Mouse (Mus musculus) brain, adult 2 months (tissue): ENCODE measurements around the gene Armh3.

Experiments
- DNase-seq: peaks from one replicate; pipeline ENCODE4 v3.0.0; 2011; ENCODE audit warnings: low read depth, low spot score

Gene Armh3

DNA sequence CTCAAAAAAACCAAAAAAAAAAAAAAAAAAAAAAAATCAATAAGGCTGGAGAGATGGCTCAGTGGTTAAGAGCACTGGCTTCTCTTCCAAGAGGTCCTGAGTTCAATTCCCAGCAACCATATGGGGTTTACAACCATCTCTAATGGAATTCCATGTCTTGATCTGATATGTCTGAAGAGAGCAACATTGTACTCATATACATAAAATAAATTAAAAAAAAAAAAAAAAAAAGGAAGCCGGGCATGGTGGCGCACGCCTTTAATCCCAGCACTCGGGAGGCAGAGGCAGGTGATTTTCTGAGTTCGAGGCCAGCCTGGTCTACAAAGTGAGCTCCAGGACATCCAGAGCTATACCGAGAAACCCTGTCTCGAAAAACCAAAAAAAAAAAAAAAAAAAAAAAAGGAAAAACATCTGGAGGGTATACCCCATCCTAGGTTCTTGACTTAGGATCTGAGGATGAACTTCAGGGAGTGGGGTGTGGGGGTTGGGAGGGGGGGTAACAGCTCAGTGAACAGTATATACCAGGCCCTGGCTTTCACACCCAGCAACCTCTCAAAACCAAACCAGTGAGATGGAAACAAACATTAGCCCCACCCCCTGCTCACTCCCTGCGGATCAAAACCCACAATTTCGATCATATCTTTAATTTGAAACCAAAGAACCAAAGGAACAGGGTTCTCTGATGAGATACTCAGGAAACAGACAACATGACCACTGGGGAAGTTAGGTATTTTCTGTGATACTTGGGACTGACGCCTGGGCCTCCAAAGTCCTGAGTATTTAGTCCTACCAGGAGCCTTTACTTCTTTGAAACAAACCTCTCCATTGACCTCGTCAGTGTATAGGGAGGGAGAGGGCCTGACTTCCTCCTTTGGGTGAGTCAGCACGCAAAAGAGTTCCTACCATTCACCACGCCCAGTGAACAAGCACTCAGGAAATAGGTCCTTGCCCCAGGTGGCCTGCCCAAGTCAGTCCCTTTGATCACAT lies 208.1 kb downstream of the Armh3 start:
- DNase-seq = no peak

GRCm38 (mm10) chr19:45789365-45789764 lies 208.9 kb downstream of the Armh3 start:
- no peak for DNase-seq

DNA sequence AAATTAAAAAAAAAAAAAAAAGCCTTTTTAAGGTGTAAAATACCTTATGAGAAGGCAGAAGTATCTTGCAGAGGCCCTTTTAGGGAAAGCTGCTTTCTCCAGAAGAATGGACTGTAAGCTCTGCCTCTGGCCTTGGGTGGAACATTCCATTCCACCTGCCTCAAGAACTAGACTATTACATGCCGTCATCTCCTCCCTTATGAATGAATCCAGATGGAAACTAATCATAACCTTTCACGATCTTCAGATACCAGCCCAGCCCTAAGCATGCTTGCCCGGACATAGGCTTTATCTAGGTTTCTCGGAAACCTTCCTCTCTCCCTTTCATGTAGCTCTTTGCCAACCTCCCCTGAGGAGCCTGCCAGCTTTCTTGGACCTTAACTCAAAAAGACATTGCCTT lies 210.0 kb downstream of the Armh3 start:
- DNase-seq = no peak

DNA sequence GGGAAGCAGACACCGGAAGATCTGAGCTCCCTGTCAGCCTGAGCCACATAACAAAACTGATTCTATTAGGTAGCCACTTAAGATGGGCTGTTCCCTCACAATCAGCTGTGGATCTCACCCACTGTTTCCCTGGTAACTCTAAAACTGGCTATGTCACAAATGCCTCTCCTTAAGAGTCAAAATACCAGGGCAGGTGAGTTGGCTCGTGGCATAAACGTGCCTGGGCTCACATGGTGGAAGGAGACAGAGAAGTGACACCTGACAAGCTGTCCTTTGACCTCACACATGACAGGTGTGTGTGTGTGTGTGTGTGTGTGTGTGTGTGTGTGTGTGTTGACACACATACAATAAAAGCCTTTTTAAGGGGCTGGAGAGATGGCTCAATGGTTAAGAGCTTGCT lies 210.8 kb downstream of the Armh3 start:
- DNase-seq = no peak

GRCm38 (mm10) chr19:45785470-45785869 lies 212.8 kb downstream of the Armh3 start:
- DNase-seq = no peak

DNA sequence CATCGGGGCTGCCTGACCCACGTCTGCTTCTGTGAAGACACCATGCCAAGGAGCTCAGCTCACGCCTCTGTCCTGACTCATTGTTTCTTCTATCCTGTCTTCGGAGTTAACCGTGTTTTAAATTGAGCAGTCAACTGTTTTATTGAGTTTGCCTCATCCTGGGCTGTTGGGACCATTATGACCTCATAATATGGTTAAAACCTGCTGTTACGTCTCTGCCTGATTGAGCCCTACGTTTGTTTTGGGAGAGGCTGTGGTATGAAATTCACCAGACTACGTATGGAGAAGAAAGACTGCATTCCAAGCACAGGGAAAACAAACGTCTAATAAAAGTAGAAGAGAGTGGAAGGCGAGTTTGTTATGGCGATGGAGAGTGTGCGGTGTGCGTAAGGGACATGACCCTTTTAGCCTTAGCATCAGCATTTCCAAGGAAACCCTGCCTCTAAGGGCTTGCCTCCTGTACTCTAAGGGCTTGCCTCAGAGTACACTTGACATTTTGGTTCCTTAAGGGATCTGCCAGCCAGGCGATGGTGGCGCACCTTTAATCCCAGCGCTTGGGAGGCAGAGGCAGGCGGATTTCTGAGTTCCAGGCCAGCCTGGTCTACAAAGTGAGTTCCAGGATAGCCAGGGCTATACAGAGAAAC lies 214.2 kb downstream of the Armh3 start:
- DNase-seq = no peak

DNA sequence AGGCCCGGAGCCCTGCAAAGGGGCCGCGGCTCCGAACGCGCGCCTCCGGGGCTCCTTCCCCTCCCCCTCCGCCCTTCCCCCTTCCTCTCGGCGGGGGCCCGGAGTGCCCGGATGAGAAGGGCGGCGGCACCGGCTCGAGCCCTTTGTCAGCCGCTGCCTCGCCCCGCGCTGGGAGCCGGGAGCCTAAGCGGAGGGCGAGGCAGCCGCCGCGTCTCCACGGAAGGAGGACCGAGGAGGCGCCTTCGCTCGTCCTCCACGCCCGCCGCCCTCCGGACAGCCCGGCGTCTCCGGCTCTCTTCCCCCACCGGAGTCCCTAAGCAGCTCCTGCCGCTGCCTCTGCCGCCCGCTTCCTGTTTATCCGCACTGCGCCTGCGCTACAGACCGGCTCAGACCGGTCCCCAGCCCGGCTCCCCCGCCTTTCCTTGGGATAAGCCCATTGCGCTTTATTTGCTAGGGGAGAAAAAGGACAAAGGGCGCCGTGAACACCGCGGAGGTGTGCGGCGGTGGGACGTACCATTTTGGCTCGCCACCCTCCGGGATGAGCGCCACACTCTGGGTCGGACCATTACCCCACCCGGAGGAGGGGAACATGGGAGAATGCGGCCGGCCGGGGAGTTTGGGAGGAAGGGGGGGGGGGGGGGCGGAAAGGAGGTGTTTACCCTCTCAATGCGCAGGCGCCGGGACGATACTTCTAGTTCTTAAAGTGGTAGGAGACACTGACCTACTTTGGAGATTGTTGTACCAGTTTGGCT lies 214.9 kb downstream of the Armh3 start, which contains the start of gene Mgea5:
TSS of gene Mgea5 (minus strand) at position 657 of the 752 bp plus-strand sequence.
- DNase-seq = peak; percentile 100

DNA sequence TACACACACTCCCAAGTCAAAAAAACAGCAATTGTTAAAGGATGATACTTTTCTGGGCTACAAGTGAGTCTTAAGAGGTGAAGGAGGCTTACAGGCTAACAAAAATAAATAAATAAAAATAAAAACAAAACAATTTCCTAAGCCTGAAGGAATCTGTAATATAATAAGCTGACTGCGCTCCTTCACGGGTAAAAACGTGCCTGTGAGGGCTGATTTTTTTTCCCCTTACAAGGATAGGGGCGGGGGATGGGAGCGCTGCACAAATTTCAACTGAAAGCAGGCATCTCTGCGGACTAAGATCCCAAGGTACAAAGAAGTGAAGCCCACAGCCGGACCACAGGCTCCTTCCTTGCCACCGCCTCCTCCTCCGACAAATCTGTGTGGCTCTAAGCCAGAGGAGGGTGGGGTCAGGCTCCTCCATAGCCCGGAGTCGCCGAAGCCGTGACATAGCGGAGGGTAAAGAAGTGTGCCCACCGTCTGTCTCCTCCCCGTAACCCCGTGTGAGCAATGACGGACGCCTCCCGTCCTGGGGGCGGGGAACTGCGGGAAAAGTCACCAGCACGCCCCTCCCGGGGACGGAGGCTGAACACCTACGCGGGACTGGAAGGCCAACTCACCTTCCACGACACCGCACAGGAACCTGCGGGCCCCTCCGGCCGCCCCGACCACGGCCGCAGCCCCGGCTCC lies 215.8 kb downstream of the Armh3 start:
- peak; percentile 75 for DNase-seq

GRCm38 (mm10) chr19:45781676-45782075 lies 216.6 kb downstream of the Armh3 start:
- DNase-seq = no peak

DNA sequence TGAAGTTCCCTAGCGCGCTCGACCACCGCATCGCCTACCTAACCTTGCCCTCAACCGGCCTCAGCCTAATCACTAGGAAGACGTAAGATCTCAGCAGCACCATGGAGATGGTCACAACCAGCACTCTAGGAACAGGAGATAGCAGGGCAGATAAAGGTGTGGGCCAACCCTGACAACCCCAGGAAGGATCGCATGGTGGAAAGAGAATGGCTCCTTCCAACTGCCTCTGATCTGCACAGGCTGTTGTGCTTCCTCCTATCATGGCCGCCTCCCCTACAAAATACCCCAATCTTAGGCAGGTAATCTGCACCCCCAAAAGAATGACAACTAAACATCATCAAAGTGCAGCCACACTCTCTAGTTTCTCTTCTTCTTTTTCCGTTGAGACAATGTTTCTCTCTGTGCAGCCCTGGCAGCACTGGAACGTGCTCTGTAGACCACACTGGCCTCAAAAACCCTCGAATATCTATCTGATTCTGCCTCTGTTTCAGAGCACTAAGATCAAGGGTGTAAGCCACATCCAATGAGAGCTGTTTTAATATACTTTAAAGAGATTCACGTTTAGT lies 217.9 kb downstream of the Armh3 start:
- DNase-seq = no peak

DNA sequence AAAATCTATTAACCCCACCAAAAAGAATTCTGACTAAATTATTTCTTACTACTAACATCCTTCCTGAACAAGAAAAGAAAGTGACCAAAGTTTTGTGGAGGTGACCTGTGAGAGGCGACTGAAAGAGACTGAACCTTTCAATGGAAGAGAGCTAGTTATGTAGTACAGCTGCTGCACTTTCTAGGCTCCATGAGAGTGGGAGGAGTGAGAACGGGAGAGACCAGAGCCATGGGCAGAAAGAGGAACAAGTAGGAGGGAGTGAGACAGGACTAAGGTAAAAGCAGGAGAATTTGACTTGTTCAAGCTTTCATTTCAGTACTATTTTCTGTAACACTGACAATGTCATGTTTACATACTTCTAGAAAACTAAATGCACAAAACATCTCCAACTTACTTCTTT lies 222.8 kb downstream of the Armh3 start:
- DNase-seq = peak; percentile 75

DNA sequence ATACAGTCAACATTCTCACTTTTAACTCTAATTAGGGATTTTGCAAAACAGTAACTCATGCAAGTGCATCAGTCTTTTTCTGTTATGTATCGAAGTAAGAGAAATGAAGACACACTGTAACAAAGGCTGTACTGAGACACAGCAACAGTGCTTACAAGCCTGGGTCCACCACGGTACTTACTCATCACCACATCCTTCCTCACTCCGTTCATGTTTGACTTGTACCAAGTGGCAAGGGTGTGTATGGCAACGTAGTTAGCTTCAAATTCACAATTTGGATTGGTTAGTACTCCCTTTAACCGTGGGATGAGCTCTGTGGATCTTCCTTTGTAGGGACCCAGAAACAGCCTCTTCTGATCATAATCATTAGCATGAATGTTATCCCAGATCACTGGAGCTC lies 226.8 kb downstream of the Armh3 start:
- no peak for DNase-seq
